ENCODE assay signal across 23 mouse cellular contexts in the genomic region with DNA sequence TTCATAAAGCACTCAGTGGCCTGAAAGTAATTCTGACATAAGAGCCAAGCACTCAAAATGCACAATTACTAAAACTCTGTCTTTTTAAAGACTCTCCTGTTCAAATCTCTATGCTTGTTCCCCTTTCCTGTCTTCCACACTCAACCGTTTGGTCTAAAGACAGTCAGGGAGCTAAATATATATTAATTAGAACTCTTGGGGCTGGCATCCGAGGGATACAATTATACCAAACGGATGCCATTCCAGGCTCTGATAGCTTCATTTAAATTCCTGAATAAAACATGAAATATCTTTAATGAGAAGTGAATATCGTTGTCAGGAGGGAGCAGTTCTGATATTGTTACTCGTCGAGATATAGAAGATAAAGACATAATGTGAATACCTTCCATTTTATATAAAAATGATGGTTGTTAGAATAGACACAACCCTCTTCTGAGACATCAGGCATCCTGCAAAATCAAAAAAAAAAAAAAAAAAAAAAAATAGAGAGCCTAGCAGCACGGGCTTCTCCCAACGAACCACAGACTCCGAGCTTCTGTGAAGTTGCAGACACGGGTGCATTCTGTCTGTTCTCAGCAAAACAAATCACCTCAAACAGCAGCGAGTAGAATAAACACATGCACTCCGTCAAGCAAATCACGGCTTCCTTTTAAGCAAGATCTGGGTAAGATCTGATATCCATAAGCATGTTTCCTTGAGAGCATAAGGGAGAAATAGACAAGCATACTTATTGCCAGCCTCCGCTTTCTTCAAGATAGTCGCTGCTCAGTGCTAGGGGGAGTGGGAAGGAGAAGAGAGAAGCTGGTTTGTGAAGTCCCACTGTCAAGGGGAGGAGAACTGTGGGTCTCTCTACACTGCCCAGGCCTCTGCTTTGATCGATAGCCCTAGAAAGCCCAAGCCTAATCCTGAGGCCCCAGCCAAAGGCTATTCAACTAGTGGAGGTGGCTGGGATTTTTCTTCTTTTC.
DNase-seq lines count a peak whose midpoint lies in the region; ATAC-seq and TF ChIP-seq lines count a peak whose summit lies in the region.
"Had no signal": no experiment of that assay in that cellular context is flagged by ENCODE, and none has a peak within 500 bp of the region (broad histone marks: within the 10 kb centered on the region; RNA-seq: fewer than 3 reads in every experiment).

No protein-coding gene starts in this region.

- no peaks in the 10 kb centered on the region for H3K36me3 ChIP-seq in forebrain, embryonic 12.5 days (replicated peaks)
- no peaks in the 10 kb centered on the region for H3K36me3 ChIP-seq in forebrain, embryonic 10.5 days (replicated peaks)
- H3K36me3 ChIP-seq in midbrain, embryonic 14.5 days (ENCODE audit: control insufficient read depth, insufficient read depth, low read length), result no peaks in the 10 kb centered on the region
- no peaks in the 10 kb centered on the region for H3K36me3 ChIP-seq in midbrain, embryonic 10.5 days
- H3K36me3 ChIP-seq in midbrain, postnatal 0 days (ENCODE audit: insufficient read depth, low read length), result no peaks in the 10 kb centered on the region
- H3K36me3 ChIP-seq in heart, embryonic 11.5 days (ENCODE audit: control insufficient read depth, insufficient read depth, low read length), result no peaks in the 10 kb centered on the region
- H3K36me3 ChIP-seq: embryonic facial prominence, embryonic 12.5 days; G1E; heart, embryonic 13.5 days; limb, embryonic 10.5 days had no signal

- H3K4me2 ChIP-seq in forebrain, embryonic 12.5 days, result no peak overlapping the region
- H3K4me2 ChIP-seq in midbrain, embryonic 14.5 days (ENCODE audit: low read length), result peak overlapping the region; percentile 30
- peak overlapping the region; percentile 16; the same call in 1 of the 2 replicates for H3K4me2 ChIP-seq in midbrain, postnatal 0 days (ENCODE audit: low read depth, low read length, poor library complexity, severe bottlenecking)
- no peak overlapping the region for H3K4me2 ChIP-seq in heart, embryonic 11.5 days
- H3K4me2 ChIP-seq: embryonic facial prominence, embryonic 12.5 days; heart, embryonic 13.5 days; liver, embryonic 11.5 days had no signal

- no peaks in the 10 kb centered on the region for H3K27me3 ChIP-seq in forebrain, embryonic 12.5 days
- no peaks in the 10 kb centered on the region for H3K27me3 ChIP-seq in forebrain, embryonic 10.5 days (ENCODE audit: poor library complexity, severe bottlenecking)
- no peaks in the 10 kb centered on the region for H3K27me3 ChIP-seq in midbrain, embryonic 14.5 days (ENCODE audit: control insufficient read depth, insufficient read depth, low read length)
- no peaks in the 10 kb centered on the region for H3K27me3 ChIP-seq in midbrain, embryonic 10.5 days (ENCODE audit: low read depth, poor library complexity, severe bottlenecking)
- H3K27me3 ChIP-seq in midbrain, postnatal 0 days (ENCODE audit: insufficient read depth, low read length), result no peaks in the 10 kb centered on the region
- H3K27me3 ChIP-seq in heart, embryonic 11.5 days (ENCODE audit: control insufficient read depth, insufficient read depth, low read length), result no peaks in the 10 kb centered on the region
- H3K27me3 ChIP-seq: embryonic facial prominence, embryonic 12.5 days had no signal

- H3K4me3 ChIP-seq in forebrain, embryonic 12.5 days (replicated peaks), result no peak overlapping the region
- no peak overlapping the region for H3K4me3 ChIP-seq in forebrain, embryonic 10.5 days
- H3K4me3 ChIP-seq in midbrain, embryonic 14.5 days (replicated peaks; ENCODE audit: low read depth, low read length), result no peak overlapping the region
- no peak overlapping the region for H3K4me3 ChIP-seq in midbrain, embryonic 10.5 days
- no peak overlapping the region for H3K4me3 ChIP-seq in midbrain, postnatal 0 days (ENCODE audit: low read depth, low read length)
- H3K4me3 ChIP-seq in heart, embryonic 11.5 days (ENCODE audit: low read depth, low read length), result no peak overlapping the region
- H3K4me3 ChIP-seq: embryonic facial prominence, embryonic 12.5 days; heart, embryonic 13.5 days; limb, embryonic 10.5 days had no signal

- 54% methylated on average over 16 of the region's 16 CpGs for whole genome bisulfite sequencing in forebrain, embryonic 12.5 days
- WGBS in forebrain, embryonic 10.5 days, result 75% methylated on average over 16 of the region's 16 CpGs
- 26% methylated on average over 16 of the region's 16 CpGs for WGBS in midbrain, embryonic 14.5 days
- WGBS in midbrain, embryonic 10.5 days, result 70% methylated on average over 16 of the region's 16 CpGs
- WGBS in midbrain, postnatal 0 days, result 26% methylated on average over 16 of the region's 16 CpGs
- WGBS in heart, embryonic 11.5 days (ENCODE audit: insufficient replicate concordance), result 59% methylated on average over 16 of the region's 16 CpGs

- peak overlapping the region; percentile 25; the same call in 1 of the 2 replicates for H3K27ac ChIP-seq in forebrain, embryonic 12.5 days
- H3K27ac ChIP-seq in forebrain, embryonic 10.5 days, result no peak overlapping the region
- H3K27ac ChIP-seq in midbrain, embryonic 14.5 days (replicated peaks; ENCODE audit: low read depth, low read length), result peak overlapping the region; percentile 53; the same call in 1 of the 2 replicates
- no peak overlapping the region for H3K27ac ChIP-seq in midbrain, embryonic 10.5 days (replicated peaks)
- no peak overlapping the region for H3K27ac ChIP-seq in midbrain, postnatal 0 days (ENCODE audit: low read depth, low read length)
- H3K27ac ChIP-seq in heart, embryonic 11.5 days (ENCODE audit: low read depth, low read length), result no peak overlapping the region
- H3K27ac ChIP-seq: embryonic facial prominence, embryonic 12.5 days; heart, embryonic 13.5 days; limb, embryonic 10.5 days; stomach, postnatal 0 days had no signal

- H3K9me3 ChIP-seq in forebrain, embryonic 12.5 days, result no peaks in the 10 kb centered on the region
- H3K9me3 ChIP-seq in forebrain, embryonic 10.5 days, result no peaks in the 10 kb centered on the region
- no peaks in the 10 kb centered on the region for H3K9me3 ChIP-seq in midbrain, embryonic 14.5 days (ENCODE audit: control insufficient read depth, low read length)
- H3K9me3 ChIP-seq in midbrain, embryonic 10.5 days (replicated peaks), result no peaks in the 10 kb centered on the region
- H3K9me3 ChIP-seq in midbrain, postnatal 0 days (ENCODE audit: low read length), result no peaks in the 10 kb centered on the region
- no peaks in the 10 kb centered on the region for H3K9me3 ChIP-seq in heart, embryonic 11.5 days (replicated peaks; ENCODE audit: control insufficient read depth, low read length)
- H3K9me3 ChIP-seq: embryonic facial prominence, embryonic 12.5 days; heart, embryonic 13.5 days; limb, embryonic 10.5 days had no signal

- no peak for DNase-seq in forebrain, embryonic 10.5 days (ENCODE audit: extremely low spot score, low spot score)
- DNase-seq in layer of hippocampus, adult 18-20 months (ENCODE audit: low spot score in 2 of 2), result peak; percentile 1 to 4
- DNase-seq in layer of hippocampus, adult 8-10 months (ENCODE audit: low spot score in 2 of 2), result no peak
- peak; percentile 58 for DNase-seq in midbrain, embryonic 14.5 days
- DNase-seq in midbrain, embryonic 10.5 days (ENCODE audit: low spot score), result no peak
- no peak for DNase-seq in midbrain, postnatal 0 days (ENCODE audit: low spot score)
- DNase-seq: adrenal gland, postnatal 36 days; cerebellum, adult 9-10 months; heart, postnatal 4 days; kidney, adult 8-10 months; kidney, postnatal 25 days; right cerebral cortex, postnatal 14 days; thymus, postnatal 25 days had no signal

- no peak for ATAC-seq in forebrain, embryonic 12.5 days (ENCODE audit: low FRiP score)
- 0 out of 2 replicates have a peak, but pooled peaks have one; percentile 31 for ATAC-seq in midbrain, embryonic 14.5 days (ENCODE audit: low FRiP score, low TSS enrichment)
- ATAC-seq in midbrain, postnatal 0 days (ENCODE audit: low FRiP score), result no peak
- no peak for ATAC-seq in heart, embryonic 11.5 days (replicated peaks; ENCODE audit: insufficient number of reproducible peaks, low FRiP score, low TSS enrichment)
- ATAC-seq: CD4-positive, CD25-positive, alpha-beta regulatory T cell, adult 4 months; lung, postnatal 0 days had no signal

- peaks cover 18% of the 10 kb centered on the region for H3K4me1 ChIP-seq in forebrain, embryonic 12.5 days
- peaks cover 26% of the 10 kb centered on the region for H3K4me1 ChIP-seq in forebrain, embryonic 10.5 days
- 0 out of 2 replicates have a peak, but pooled peaks cover 4% of the 10 kb centered on the region for H3K4me1 ChIP-seq in midbrain, embryonic 14.5 days (ENCODE audit: control insufficient read depth, insufficient read depth, low read length)
- H3K4me1 ChIP-seq in midbrain, embryonic 10.5 days, result peaks cover 11% of the 10 kb centered on the region
- H3K4me1 ChIP-seq in midbrain, postnatal 0 days (ENCODE audit: insufficient read depth, low read length), result no peaks in the 10 kb centered on the region
- H3K4me1 ChIP-seq in heart, embryonic 11.5 days (ENCODE audit: control insufficient read depth, insufficient read depth, low read length), result peaks cover 9% of the 10 kb centered on the region

- TF ChIP-seq CTCF in midbrain, postnatal 0 days (IDR thresholded peaks at IDR 0.05), result no peak

- H3K9ac ChIP-seq in forebrain, embryonic 12.5 days, result no peak overlapping the region
- H3K9ac ChIP-seq in midbrain, embryonic 14.5 days (replicated peaks; ENCODE audit: low read length), result no peak overlapping the region
- no peak overlapping the region for H3K9ac ChIP-seq in midbrain, postnatal 0 days (replicated peaks; ENCODE audit: low read length, poor library complexity, severe bottlenecking)
- no peak overlapping the region for H3K9ac ChIP-seq in heart, embryonic 11.5 days (ENCODE audit: low read depth, low read length)
- H3K9ac ChIP-seq: embryonic facial prominence, embryonic 12.5 days; heart, embryonic 13.5 days had no signal

Comparison
In these comparisons a context has a peak if more than half of its experiments do, and no peak if none do; other contexts are left out.
1. H3K27ac ChIP-seq: peak in forebrain, embryonic 12.5 days (single experiment) and midbrain, embryonic 14.5 days (single experiment); none in forebrain, embryonic 10.5 days (single experiment), midbrain, embryonic 10.5 days (single experiment), midbrain, postnatal 0 days (single experiment) and heart, embryonic 11.5 days (single experiment).
2. DNase-seq: peak in layer of hippocampus, adult 18-20 months (2 of 2) and midbrain, embryonic 14.5 days (single experiment); none in forebrain, embryonic 10.5 days (single experiment), layer of hippocampus, adult 8-10 months (0 of 2), midbrain, embryonic 10.5 days (single experiment) and midbrain, postnatal 0 days (single experiment).
3. H3K4me2 ChIP-seq: peak in midbrain, embryonic 14.5 days (single experiment) and midbrain, postnatal 0 days (single experiment); none in forebrain, embryonic 12.5 days (single experiment) and heart, embryonic 11.5 days (single experiment).